Mouse (Mus musculus): Measurements from ENCODE around the gene Arhgap35. TPM values are rescaled to one million over a fixed set of nuclear protein-coding genes. Genes with fewer than 3 reads are reported as not detected.

The Arhgap35 gene
- polyA plus RNA-seq, 1 experiment from 2014 or later: 32.2 TPM

DNA sequence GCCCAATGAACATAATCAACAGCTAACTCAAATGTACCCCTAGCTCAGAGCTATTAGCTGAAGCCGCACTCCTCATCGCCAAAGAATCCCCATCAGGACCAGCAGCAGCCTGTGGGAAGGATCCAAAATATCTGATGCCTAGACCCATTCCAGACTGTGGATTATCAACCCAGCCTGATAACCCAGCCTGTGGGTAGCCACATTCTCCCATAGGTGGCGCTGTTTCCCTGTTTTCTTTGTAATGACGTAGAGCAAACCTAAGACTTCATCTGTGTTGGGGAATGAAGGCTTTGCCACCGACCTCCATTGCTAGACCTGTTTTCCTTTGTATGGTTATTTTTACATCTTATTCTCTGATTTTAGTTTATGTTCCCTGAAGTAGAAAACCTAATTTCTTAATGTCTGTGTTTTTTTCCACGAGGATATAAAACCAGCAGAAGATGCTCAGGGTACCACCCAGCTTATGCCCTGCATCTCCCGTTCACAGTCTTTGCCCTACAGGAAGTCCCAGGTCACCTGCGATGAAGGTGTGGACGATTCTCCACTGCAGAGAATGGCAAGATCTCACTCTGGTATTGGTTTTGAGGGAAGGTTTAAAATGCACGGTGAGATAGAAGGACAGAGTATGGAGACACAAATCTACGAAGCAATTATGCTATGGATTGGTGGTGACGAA lies 13.4 kb upstream of the Arhgap35 start:
- Histone ChIP-seq H3K27me3 (ENCODE audit: control insufficient read depth, insufficient read depth, low read depth, low read length) (no peaks in the 10 kb centered on the region), H3K9ac (ENCODE audit: low read depth, low read length) (0 out of 2 replicates have a peak overlapping the region, but pooled peaks have one; percentile 0), H3K27ac (ENCODE audit: low read length) (0 out of 2 replicates have a peak overlapping the region, but pooled peaks have one; percentile 39), H3K4me3 (ENCODE audit: low read depth, low read length) (no peak overlapping the region), H3K4me1 (ENCODE audit: control insufficient read depth, insufficient read depth, low read length) (0 out of 2 replicates have a peak, but pooled peaks cover 3% of the 10 kb centered on the region), H3K4me2 (ENCODE audit: low read length) (peak overlapping the region; percentile 40), H3K9me3 (replicated peaks; ENCODE audit: control insufficient read depth, low read length, poor library complexity, severe bottlenecking) (no peaks in the 10 kb centered on the region), H3K36me3 (ENCODE audit: control insufficient read depth, insufficient read depth, low read length) (no peaks in the 10 kb centered on the region)
- WGBS: 38% methylated on average over 12 of the region's 12 CpGs
- ATAC-seq: peak; percentile 86

DNA sequence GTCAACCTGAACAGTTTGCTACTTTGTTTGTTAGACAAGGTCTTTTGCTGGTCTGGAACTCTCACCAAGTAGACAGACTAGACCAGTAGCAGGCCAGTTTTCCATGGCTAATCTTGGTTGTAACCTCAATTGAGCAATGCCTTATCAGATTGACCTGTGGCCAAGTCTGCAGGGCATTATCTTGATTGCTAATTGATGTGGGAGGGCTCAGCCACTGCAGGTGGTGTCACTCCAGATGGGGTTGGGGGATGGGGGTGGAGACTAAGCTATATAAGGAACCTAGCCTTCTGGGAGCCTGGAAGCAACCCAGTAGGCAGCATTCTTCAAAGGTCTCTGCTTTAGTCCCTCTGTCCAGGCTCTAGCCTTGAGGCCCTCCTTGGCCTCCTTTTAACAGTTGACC lies 8.9 kb upstream of the Arhgap35 start:
- no peak for ATAC-seq
- Histone ChIP-seq H3K9ac (ENCODE audit: low read depth, low read length) (no peak overlapping the region), H3K27me3 (ENCODE audit: control insufficient read depth, insufficient read depth, low read depth, low read length) (no peaks in the 10 kb centered on the region), H3K4me3 (ENCODE audit: low read depth, low read length) (no peak overlapping the region), H3K9me3 (replicated peaks; ENCODE audit: control insufficient read depth, low read length, poor library complexity, severe bottlenecking) (no peaks in the 10 kb centered on the region), H3K27ac (ENCODE audit: low read length) (no peak overlapping the region), H3K4me1 (ENCODE audit: control insufficient read depth, insufficient read depth, low read length) (peaks cover 7% of the 10 kb centered on the region), H3K36me3 (ENCODE audit: control insufficient read depth, insufficient read depth, low read length) (no peaks in the 10 kb centered on the region), H3K4me2 (ENCODE audit: low read length) (no peak overlapping the region)

DNA sequence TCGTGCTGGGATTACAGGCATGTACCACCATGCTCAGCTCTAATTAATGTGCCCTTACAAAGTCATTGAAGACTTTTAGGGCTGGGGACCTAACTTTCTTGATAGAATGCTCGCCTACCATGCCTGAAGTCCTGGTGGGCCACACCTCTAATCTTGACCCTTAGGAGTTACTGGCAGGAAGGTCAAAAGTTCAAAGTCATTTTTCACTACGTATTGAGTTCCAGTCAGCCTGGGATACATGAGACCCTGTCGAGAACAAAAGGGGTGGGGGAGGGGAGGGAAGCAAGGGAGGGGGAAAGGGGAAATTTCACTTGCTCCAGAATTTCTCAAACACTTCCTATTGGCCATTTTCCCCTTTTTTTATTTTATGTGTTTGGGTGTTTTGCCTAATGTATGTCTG lies 8.3 kb upstream of the Arhgap35 start:
- no peak overlapping the region for H3K27ac ChIP-seq (ENCODE audit: low read length)
- no peaks in the 10 kb centered on the region for H3K27me3 ChIP-seq (ENCODE audit: control insufficient read depth, insufficient read depth, low read depth, low read length)
- 74% methylated on average over 4 of the region's 4 CpGs for WGBS
- H3K36me3 ChIP-seq (ENCODE audit: control insufficient read depth, insufficient read depth, low read length): no peaks in the 10 kb centered on the region
- ATAC-seq: no peak
- no peaks in the 10 kb centered on the region for H3K9me3 ChIP-seq (replicated peaks; ENCODE audit: control insufficient read depth, low read length, poor library complexity, severe bottlenecking)
- H3K9ac ChIP-seq (ENCODE audit: low read depth, low read length): no peak overlapping the region
- H3K4me1 ChIP-seq (ENCODE audit: control insufficient read depth, insufficient read depth, low read length): peaks cover 7% of the 10 kb centered on the region
- H3K4me3 ChIP-seq (ENCODE audit: low read depth, low read length): no peak overlapping the region
- no peak overlapping the region for H3K4me2 ChIP-seq (ENCODE audit: low read length)

GRCm38 (mm10) chr7:16621066-16621622 lies 6.4 kb upstream of the Arhgap35 start:
- Histone ChIP-seq H3K36me3 (ENCODE audit: control insufficient read depth, insufficient read depth, low read length) (no peaks in the 10 kb centered on the region), H3K4me2 (ENCODE audit: low read length) (no peak overlapping the region), H3K4me3 (ENCODE audit: low read depth, low read length) (no peak overlapping the region), H3K27ac (ENCODE audit: low read length) (no peak overlapping the region), H3K27me3 (ENCODE audit: control insufficient read depth, insufficient read depth, low read depth, low read length) (0 out of 2 replicates have a peak, but pooled peaks cover 2% of the 10 kb centered on the region), H3K4me1 (ENCODE audit: control insufficient read depth, insufficient read depth, low read length) (peaks cover 8% of the 10 kb centered on the region), H3K9me3 (replicated peaks; ENCODE audit: control insufficient read depth, low read length, poor library complexity, severe bottlenecking) (no peaks in the 10 kb centered on the region), H3K9ac (ENCODE audit: low read depth, low read length) (no peak overlapping the region)
- ATAC-seq: no peak
- WGBS: 85% methylated on average over 8 of the region's 8 CpGs

DNA sequence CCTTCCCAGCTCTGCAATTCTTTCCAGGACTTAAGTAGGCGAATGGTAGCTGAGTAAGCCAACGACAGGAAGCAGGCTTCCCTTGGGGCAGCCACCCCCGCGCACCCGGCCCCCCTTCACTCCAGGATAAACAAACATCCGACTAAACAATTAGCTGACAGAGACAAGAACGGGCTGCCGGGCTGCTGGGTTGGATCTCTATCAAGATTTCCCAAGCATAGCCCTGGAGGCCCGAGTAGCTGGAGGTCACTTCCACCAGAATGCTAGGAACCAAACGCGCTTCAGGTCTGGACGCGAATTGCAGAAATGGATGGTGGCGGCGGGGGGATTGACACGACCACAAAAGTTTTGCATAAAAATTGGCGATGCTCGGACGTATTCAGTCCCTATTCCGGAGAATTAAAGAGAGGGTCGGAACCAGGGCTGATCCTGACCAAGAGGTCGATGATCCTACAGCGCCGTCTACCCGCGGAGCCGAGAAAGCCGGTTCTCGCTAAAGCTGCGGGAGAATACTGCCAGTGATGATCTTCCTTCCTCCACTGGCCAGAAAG lies 3.9 kb upstream of the Arhgap35 start:
- Histone ChIP-seq H3K27ac (ENCODE audit: low read length) (0 out of 2 replicates have a peak overlapping the region, but pooled peaks have one; percentile 22), H3K4me2 (ENCODE audit: low read length) (peak overlapping the region; percentile 56), H3K9me3 (replicated peaks; ENCODE audit: control insufficient read depth, low read length, poor library complexity, severe bottlenecking) (no peaks in the 10 kb centered on the region), H3K4me1 (ENCODE audit: control insufficient read depth, insufficient read depth, low read length) (peaks cover 14% of the 10 kb centered on the region), H3K4me3 (ENCODE audit: low read depth, low read length) (peak overlapping the region; percentile 19; the same call in 1 of the 2 replicates), H3K36me3 (ENCODE audit: control insufficient read depth, insufficient read depth, low read length) (no peaks in the 10 kb centered on the region), H3K27me3 (ENCODE audit: control insufficient read depth, insufficient read depth, low read depth, low read length) (0 out of 2 replicates have a peak, but pooled peaks cover 2% of the 10 kb centered on the region), H3K9ac (ENCODE audit: low read depth, low read length) (peak overlapping the region; percentile 48)
- WGBS: 1% methylated on average over 30 of the region's 30 CpGs
- no peak for ATAC-seq

DNA sequence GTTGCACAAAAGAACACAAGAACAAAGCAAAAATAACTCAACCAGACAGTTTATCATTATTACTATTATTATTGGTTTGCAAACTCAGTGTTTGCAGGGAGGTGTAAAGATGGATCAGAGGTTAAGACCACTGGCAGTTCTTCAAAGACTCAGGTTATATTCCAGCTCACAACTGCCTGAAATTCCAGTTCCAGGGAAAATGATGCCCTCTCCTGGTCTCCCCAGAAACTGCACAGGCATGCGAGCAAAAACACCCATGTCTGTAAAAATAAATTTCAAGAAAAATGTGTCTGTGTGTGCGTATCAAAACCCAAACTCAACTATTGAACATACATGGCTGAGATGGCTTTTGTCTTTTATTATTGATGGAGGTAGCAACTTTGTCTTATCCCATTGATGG lies 2.3 kb upstream of the Arhgap35 start:
- Histone ChIP-seq H3K27ac (ENCODE audit: low read length) (no peak overlapping the region), H3K9ac (ENCODE audit: low read depth, low read length) (no peak overlapping the region), H3K27me3 (ENCODE audit: control insufficient read depth, insufficient read depth, low read depth, low read length) (0 out of 2 replicates have a peak, but pooled peaks cover 2% of the 10 kb centered on the region), H3K4me2 (ENCODE audit: low read length) (no peak overlapping the region), H3K36me3 (ENCODE audit: control insufficient read depth, insufficient read depth, low read length) (no peaks in the 10 kb centered on the region), H3K9me3 (replicated peaks; ENCODE audit: control insufficient read depth, low read length, poor library complexity, severe bottlenecking) (no peaks in the 10 kb centered on the region), H3K4me1 (ENCODE audit: control insufficient read depth, insufficient read depth, low read length) (peaks cover 26% of the 10 kb centered on the region), H3K4me3 (ENCODE audit: low read depth, low read length) (no peak overlapping the region)
- 12% methylated on average over 2 of the region's 2 CpGs for WGBS
- ATAC-seq: no peak

- under 1% methylated on average over 42 of the region's 101 CpGs for WGBS
These were observed 464 bp downstream of the Arhgap35 start for GRCm38 (mm10) chr7:16614171-16614887.

DNA sequence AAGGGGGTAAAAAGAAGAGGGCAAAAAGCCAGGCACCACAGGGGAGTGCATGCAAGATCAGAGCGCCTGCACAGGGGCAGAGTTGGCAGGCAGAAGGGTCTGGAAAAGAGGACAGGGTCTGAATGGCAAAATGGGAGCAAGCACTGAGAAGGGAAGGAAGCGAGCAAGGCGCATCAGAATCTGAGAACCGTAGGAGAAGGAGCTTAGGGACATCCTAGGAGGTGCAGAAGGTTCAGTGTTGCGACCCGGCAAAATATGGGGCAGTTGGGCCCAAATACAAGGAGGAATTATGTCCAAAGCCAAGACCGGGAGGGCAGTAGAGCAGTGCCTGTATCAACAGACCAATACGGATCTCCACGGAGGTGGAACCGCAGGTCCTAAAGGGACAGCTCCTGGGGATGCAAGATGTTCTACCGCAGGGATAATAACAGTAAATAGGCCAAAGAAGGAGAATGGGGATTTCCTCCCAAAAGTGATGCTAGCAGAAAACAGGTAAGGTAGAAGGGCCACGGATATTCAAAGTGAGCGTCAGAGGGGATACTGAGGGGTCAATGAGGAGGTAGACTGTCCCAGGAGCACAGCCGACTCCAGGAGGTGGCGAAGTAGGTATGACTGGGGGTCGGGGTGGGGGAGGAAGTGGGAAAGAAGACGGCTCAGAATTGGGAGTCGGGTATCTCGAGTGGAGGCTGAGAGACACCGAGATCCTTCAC lies 1.2 kb downstream of the Arhgap35 start:
- peak overlapping the region; percentile 91 for H3K4me2 ChIP-seq (ENCODE audit: low read length)
- ATAC-seq: no peak
- peak overlapping the region; percentile 82 for H3K4me3 ChIP-seq (ENCODE audit: low read depth, low read length)
- peaks cover 48% of the 10 kb centered on the region for H3K4me1 ChIP-seq (ENCODE audit: control insufficient read depth, insufficient read depth, low read length)
- peak overlapping the region; percentile 100 for H3K27ac ChIP-seq (ENCODE audit: low read length)
- 0% methylated on average over 20 of the region's 20 CpGs for WGBS
- H3K27me3 ChIP-seq (ENCODE audit: control insufficient read depth, insufficient read depth, low read depth, low read length): 0 out of 2 replicates have a peak, but pooled peaks cover 2% of the 10 kb centered on the region
- H3K9me3 ChIP-seq (replicated peaks; ENCODE audit: control insufficient read depth, low read length, poor library complexity, severe bottlenecking): no peaks in the 10 kb centered on the region
- H3K9ac ChIP-seq (ENCODE audit: low read depth, low read length): peak overlapping the region; percentile 96
- H3K36me3 ChIP-seq (ENCODE audit: control insufficient read depth, insufficient read depth, low read length): no peaks in the 10 kb centered on the region

More at GRCm38 (mm10) chr7:16614171-16614887, 464 bp downstream of the Arhgap35 start:
- Histone ChIP-seq H3K9me3 (replicated peaks; ENCODE audit: control insufficient read depth, low read length, poor library complexity, severe bottlenecking) (no peaks in the 10 kb centered on the region), H3K4me3 (ENCODE audit: low read depth, low read length) (peak overlapping the region; percentile 82), H3K27me3 (ENCODE audit: control insufficient read depth, insufficient read depth, low read depth, low read length) (0 out of 2 replicates have a peak, but pooled peaks cover 2% of the 10 kb centered on the region), H3K36me3 (ENCODE audit: control insufficient read depth, insufficient read depth, low read length) (no peaks in the 10 kb centered on the region), H3K4me2 (ENCODE audit: low read length) (peak overlapping the region; percentile 91), H3K9ac (ENCODE audit: low read depth, low read length) (peak overlapping the region; percentile 96), H3K4me1 (ENCODE audit: control insufficient read depth, insufficient read depth, low read length) (peaks cover 51% of the 10 kb centered on the region), H3K27ac (ENCODE audit: low read length) (peak overlapping the region; percentile 100)
- peak; percentile 8; the same call in 1 of the 2 replicates for ATAC-seq
